Mouse (Mus musculus) c-Kit-positive CD71-positive TER-119-positive erythroid progenitor cells, embryonic 14.5 days (primary cell): ENCODE data around the gene Ehmt2.
"Not testable (repeated sequence)": the region's sequence is repeated elsewhere in the genome, so short reads cannot be mapped to it uniquely, and the experiment has no call there.

Experiments
- DNase-seq: peaks from one replicate; pipeline ENCODE4 v3.0.0-alpha.2; 2013; ENCODE audit warnings: low spot score

Ehmt2 gene

GRCm38 (mm10) chr17:34927306-34928019 lies 29.2 kb downstream of the Ehmt2 start:
- no peak for DNase-seq

DNA sequence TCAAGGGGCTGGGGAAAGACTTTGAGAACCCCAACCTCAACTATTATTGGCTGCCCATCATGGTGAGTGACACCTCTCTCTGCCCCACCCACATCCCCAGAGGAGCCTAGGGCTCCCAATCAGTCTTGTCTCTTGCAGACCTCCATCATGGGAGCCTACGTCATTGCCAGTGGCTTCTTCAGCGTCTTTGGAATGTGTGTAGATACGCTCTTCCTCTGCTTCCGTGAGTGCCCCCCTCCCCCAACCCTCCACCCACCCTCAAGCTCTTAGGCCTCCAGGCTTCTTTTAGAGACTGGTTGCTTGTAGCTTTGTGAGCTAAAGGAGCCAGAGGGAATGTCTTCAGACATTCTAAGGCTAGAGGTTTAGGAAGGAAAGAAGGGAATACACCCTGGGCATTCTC lies 30.6 kb downstream of the Ehmt2 start:
- no peak for DNase-seq

- DNase-seq = peak; percentile 97
These were observed 32.9 kb downstream of the Ehmt2 start, which contains the start of gene Neu1 for GRCm38 (mm10) chr17:34931061-34931734. Gene Neu1 (plus strand): TSS chr17:34931253.

DNA sequence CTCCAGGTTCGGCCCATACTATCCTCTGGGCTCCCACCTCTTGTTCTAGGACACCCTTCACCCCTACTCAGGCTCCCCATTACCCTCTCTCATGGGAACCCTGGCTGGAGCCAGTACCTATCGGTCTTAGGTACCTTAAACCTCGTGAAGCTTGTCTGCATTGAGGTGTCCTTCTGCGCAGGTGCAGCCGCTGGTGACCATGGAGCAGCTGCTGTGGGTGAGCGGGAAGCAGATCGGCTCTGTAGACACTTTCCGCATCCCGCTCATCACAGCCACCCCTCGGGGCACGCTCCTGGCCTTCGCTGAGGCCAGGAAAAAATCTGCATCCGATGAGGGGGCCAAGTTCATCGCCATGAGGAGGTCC lies 33.4 kb downstream of the Ehmt2 start:
- DNase-seq = peak; percentile 12

DNA sequence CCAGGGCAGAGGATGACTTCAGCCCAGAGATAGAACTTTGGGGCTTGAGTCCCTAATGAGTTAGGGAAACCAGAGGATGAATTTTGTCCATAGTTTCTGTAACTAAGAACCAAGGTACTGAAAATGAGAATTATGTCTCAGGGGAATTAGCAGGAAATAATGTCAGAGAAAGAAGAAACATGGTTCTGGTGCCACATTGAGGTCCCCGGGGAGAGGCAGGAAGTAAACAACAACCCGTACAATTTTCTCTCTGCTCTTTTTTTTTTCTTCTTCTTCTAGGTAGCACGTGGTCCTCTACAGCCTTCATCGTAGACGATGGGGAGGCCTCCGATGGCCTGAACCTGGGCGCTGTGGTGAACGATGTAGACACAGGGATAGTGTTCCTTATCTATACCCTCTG lies 34.0 kb downstream of the Ehmt2 start:
- DNase-seq = no peak

- no peak for DNase-seq
These were observed 35.8 kb downstream of the Ehmt2 start for GRCm38 (mm10) chr17:34934031-34934430.

DNA sequence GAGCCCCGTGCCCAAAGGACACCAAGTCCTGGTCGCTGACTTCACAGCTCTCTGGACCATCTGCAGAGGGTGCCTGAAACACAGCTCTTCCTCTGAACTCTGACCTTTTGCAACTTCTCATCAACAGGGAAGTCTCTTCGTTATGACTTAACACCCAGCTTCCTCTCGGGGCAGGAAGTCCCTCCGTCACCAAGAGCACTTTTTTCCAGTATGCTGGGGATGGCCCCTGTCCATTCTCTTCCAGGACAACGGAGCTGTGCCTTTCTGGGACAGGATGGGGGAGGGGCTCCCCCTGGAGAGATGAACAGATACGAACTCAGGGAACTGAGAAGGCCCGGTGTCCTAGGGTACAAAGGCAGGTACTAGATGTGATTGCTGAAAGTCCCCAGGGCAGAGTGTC lies 36.6 kb downstream of the Ehmt2 start:
- DNase-seq = no peak

DNA sequence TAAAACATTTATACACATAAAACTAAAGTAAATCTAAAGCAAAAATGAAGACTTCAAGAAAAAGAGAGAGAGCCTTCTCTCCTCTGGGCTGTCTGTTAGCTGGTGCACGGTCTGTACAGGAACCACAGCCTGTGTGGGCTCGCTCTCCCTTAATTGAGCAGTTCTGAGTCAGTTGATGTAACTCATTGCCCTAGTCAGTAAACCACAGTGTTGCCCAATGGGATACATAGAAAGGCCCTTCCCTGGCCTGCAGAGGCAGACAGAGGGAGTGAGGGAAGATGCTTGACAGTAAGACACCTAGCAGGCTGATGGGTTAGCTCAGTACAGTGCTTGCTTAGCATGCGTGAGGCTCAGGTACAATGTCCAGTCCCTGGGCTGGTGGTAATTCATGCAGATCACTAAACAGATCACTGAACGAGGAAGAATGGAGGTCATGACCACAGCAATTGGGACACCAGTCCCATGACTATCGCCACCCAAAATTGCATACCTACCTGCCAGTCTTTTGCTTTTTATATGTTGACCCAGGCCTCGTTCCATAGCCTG lies 39.8 kb downstream of the Ehmt2 start:
- DNase-seq = no peak

DNA sequence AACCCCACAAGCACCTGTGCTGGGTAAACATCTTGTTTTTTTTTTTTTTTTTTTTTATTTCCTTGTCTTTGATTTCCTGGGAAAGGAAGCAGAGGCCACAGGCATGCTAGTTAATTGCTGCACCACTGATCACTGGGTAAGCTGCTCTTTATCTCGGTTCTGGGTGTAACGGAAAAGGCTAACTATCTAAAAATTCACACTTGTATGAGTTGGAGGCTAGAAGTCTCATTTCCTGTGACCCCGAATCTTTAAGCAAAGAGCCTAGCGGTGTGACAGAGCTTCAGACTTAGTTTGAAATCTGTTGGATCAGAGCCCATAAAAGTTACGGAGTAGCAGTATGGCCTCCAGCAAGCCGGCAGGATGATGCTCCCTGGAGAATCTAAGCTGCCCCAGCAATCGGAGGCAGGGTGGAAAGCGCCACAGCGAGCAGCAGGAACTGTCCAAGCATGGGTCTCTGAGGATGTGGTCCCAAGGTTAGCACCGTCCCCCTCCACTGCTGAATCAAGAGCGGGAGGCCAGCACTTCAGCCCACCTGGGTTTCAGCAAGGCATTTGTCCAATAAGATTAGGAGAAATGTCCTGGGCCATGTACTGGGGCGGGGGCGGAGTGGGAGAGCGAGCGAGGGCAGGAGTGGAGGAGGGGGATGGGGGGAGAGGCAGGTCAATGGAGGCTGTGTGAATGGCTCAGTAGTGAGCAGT lies 43.2 kb downstream of the Ehmt2 start:
- DNase-seq = peak; percentile 16

- DNase-seq = no peak
These were observed 45.0 kb downstream of the Ehmt2 start for GRCm38 (mm10) chr17:34943128-34943815.

DNA sequence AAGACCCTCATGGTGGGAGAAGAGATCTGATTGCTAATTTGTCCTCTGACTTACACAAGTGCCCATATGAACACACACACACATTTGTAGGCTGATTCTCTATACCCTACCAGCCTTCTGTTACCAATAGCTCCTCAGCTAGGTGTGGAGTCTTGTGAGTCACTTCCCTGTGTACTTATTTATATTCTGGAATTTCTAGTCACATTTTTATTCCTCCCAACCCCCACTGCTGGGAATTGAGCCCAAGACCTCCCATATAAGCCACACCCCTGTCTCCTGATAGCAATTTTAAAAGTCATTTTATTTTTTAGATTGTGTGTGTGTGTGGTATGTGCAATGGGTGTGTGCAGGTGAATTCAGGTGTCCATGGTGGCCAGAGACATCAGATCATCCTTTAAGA lies 46.1 kb downstream of the Ehmt2 start:
- no peak for DNase-seq

DNA sequence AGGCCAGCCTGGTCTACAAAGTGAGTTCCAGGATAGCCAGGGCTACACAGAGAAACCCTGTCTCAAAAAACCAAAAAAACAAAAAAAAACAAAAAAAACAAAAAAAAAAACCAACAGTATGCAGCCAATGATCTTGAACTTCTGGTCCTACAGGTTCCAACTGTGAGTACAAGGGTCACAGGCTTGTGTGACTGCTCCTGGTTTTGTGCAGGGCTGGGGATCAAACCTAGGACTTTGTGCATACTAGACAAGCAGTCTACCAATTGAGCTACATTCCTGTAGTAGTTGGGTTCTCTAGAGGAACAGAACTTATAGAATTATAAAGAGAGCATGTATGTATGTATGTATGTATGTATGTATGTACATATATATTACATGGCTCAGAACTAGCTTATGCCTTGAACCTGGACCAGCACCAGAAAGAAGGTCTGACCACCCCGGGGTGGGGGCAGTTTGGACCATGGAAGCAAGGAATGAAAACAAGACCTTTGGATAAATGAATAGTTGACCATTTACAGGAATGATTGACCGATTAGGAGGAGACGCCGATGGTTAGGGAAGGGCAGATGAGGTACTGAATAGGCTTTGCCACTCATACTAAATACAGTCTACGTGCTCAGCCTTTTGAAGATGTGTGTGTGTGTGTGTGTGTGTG lies 48.3 kb downstream of the Ehmt2 start:
- DNase-seq = no peak

DNA sequence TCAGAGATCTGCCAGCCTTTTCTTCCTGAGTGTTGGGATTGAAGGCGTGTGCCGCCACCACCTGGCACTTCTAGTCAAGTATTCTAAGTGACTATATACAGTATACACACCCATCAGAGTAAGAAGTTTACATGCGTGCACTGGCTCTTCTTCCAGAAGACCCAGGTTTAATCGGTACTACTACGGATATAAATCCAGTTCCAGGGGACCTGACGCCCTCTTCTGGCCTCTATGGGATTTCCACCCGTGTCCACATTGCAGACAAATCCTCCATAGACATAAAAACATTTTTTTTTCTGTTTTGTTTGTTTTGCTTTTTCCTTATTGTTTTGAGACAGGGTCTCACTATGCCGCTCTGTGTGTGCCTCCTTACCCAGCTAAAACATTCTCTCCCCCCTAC lies 49.3 kb downstream of the Ehmt2 start:
- DNase-seq = no peak

DNA sequence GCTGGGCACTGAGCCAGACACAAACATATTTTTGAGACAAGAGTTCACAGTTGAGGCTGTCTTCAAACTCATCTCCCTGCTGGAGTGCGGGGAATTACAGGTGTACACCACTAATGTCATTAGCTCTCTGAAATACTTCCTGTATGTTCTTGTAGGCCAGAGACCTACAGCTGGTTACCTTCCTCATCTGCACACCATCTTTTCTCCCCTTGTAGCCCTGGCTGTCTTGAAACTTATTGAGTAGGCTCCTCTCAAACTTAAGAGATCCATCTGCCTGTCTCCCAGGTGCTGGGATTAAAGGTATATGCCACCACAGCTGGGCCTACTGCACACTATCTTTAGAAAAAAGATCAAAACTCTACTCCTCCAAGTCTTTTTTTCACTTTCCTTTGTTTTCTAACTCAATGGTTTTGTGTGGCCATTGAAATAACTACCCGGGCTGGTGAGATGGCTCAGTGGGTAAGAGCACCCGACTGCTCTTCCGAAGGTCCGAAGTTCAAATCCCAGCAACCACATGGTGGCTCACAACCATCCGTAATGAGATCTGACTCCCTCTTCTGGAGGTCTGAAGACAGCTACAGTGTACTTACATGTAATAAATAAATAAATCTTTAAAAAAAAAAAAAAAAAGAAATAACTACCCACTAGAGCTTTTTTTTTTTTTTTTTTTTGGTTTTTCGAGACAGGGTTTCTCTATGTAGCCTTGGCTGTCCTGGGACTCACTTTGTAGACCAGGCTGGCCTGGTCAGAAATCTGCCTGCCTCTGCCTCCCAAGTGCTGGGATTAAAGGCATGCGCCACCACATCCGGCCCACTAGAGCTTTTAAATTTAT lies 50.7 kb downstream of the Ehmt2 start:
- DNase-seq = not testable (repeated sequence)

- DNase-seq = no peak
These were observed 51.3 kb downstream of the Ehmt2 start for GRCm38 (mm10) chr17:34949553-34949969.

- peak; percentile 7 for DNase-seq
These were observed 52.5 kb downstream of the Ehmt2 start for GRCm38 (mm10) chr17:34950514-34951455.

DNA sequence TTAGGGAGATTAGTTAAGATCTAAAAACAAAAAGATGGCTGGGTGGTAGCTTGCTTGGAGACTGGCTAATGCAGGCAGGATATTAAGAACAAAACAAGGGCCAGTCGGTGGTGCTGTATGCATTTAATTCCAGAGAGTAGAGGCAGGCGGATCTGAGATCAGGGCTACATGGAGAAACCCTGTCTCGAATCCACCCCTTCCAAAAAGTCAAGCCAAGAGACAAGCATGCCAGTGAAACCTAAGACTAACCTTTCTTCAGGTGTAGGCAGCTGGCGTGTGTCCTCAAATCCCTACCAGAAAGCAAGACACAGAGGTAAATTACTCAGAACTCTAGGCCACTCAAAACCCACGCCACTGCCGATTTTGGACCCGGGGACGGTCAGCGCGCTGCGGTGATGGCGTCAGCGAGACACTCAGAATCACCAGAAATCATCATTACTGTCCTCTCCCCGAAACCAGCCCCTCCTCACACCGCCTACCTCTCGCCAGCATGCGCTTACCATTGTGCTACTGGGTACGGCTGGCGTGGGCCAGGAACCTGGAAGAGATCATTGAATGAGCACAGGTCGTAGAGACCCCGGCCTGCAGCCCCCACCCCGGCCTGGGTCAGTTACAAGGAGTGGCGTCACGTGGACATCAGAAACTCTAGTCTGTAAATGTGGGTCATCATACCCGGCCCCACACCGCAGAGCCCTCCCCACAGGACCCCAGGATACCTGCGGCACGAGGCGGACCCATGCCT lies 53.5 kb downstream of the Ehmt2 start:
- DNase-seq = peak; percentile 32

DNA sequence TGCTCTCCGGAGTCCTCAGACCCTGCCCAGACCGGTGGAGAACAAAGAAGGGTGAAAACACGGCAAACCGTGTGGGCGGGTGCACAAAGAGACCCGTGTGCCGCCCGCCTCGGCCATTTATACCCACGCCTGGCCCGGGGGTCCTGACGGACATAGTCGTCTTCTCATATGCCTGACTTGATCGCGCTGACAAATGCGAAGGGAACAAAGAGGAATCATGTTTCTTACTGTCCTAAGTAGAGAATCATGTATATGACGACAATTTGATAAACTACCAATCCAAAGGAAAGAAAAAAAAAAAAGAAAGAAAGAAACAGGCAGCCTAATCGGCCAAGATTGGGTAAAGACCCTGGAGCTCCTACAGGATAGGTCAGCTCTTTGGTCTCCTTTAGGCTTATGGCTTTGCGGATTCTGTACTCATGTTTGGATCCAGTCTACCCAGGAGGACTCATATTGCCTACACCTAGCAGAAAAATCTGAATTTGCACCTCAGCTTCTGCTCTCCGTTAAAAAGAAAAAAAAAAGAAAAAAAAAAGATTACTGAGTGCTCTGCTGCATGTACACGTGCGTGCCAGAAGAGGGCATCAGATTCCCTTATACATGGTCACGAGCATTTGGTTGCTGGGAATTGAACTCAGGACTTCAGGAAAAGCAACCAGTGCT lies 54.2 kb downstream of the Ehmt2 start:
- DNase-seq = peak; percentile 79
